Comparison of ENCODE assay signal across 8 mouse cellular contexts in genomic region chr2:127889432-127889831, GRCm38 (mm10). TPM values are rescaled to one million over a fixed set of nuclear protein-coding genes. Genes with fewer than 3 reads are reported as not detected.
DNase-seq lines count a peak whose midpoint lies in the region; ATAC-seq and TF ChIP-seq lines count a peak whose summit lies in the region.

No protein-coding gene starts in this region.

- ATAC-seq in CD4-positive, CD25-positive, alpha-beta regulatory T cell, adult 4 months, result peak; percentile 81
- peak; percentile 64; the same call in 1 of the 2 replicates for ATAC-seq in heart, embryonic 15.5 days (replicated peaks; ENCODE audit: insufficient number of reproducible peaks, insufficient read depth, low FRiP score, low read depth)
- ATAC-seq in liver, embryonic 14.5 days (ENCODE audit: insufficient read depth), result no peak
- peak; percentile 81 for ATAC-seq in neural tube, embryonic 13.5 days (ENCODE audit: low read depth)

- TF ChIP-seq EP300 in liver, embryonic 14.5 days (IDR thresholded peaks at IDR 0.05; ENCODE audit: low read depth), result no peak

- H3K27me3 ChIP-seq in heart, embryonic 15.5 days, result peaks cover 38% of the 10 kb centered on the region
- H3K27me3 ChIP-seq in liver, embryonic 14.5 days (ENCODE audit: control insufficient read depth, insufficient read depth, low read length), result no peaks in the 10 kb centered on the region
- H3K27me3 ChIP-seq in neural tube, embryonic 13.5 days, result 0 out of 2 replicates have a peak, but pooled peaks cover 4% of the 10 kb centered on the region

- no peaks in the 10 kb centered on the region for H3K36me3 ChIP-seq in heart, embryonic 15.5 days
- no peaks in the 10 kb centered on the region for H3K36me3 ChIP-seq in liver, embryonic 14.5 days (replicated peaks; ENCODE audit: control insufficient read depth, insufficient read depth, low read depth)
- no peaks in the 10 kb centered on the region for H3K36me3 ChIP-seq in neural tube, embryonic 13.5 days

- H3K9ac ChIP-seq in heart, embryonic 15.5 days, result no peak overlapping the region
- no peak overlapping the region for H3K9ac ChIP-seq in liver, embryonic 14.5 days (replicated peaks)
- H3K9ac ChIP-seq in neural tube, embryonic 13.5 days, result no peak overlapping the region

- TF ChIP-seq POLR2A in bone marrow macrophage, adult 2 months (IDR thresholded peaks at IDR 0.05; ENCODE audit: borderline replicate concordance, low read depth, low read length), result no peak
- TF ChIP-seq POLR2A in embryonic fibroblast, embryonic 13.5 days (IDR thresholded peaks at IDR 0.05; ENCODE audit: low read depth, low read length), result no peak

- DNase-seq in kidney, postnatal 10 days, result peak; percentile 93
- DNase-seq in liver, embryonic 14.5 days (ENCODE audit: low read depth in 3 of 3, low spot score in 3 of 3), result peak; percentile 7 to 43 (median 43)
- DNase-seq in telencephalon, adult 2 months (ENCODE audit: low read depth, low spot score), result peak; percentile 32

- H3K4me1 ChIP-seq in bone marrow macrophage, adult 2 months (ENCODE audit: control insufficient read depth, insufficient read depth, low read length), result peaks cover 16% of the 10 kb centered on the region
- no peaks in the 10 kb centered on the region for H3K4me1 ChIP-seq in embryonic fibroblast, embryonic 13.5 days (ENCODE audit: control insufficient read depth, insufficient read depth, low read length)
- peaks cover 16% of the 10 kb centered on the region for H3K4me1 ChIP-seq in heart, embryonic 15.5 days (replicated peaks)
- H3K4me1 ChIP-seq in liver, embryonic 14.5 days (replicated peaks; ENCODE audit: control insufficient read depth in 2 of 2, insufficient read depth in 2 of 2, low read length in 1 of 2), result no peaks in the 10 kb centered on the region
- H3K4me1 ChIP-seq in neural tube, embryonic 13.5 days (replicated peaks), result 0 out of 2 replicates have a peak, but pooled peaks cover 3% of the 10 kb centered on the region

- WGBS in heart, embryonic 15.5 days, result 3% methylated on average over 6 of the region's 6 CpGs
- 4% methylated on average over 6 of the region's 6 CpGs for WGBS in liver, embryonic 14.5 days (ENCODE audit: insufficient replicate concordance)
- 7% methylated on average over 6 of the region's 6 CpGs for WGBS in neural tube, embryonic 13.5 days

- peak; percentile 79 for TF ChIP-seq CTCF in bone marrow macrophage, adult 2 months (IDR thresholded peaks at IDR 0.05; ENCODE audit: low read depth, low read length)
- TF ChIP-seq CTCF in embryonic fibroblast, embryonic 13.5 days (IDR thresholded peaks at IDR 0.05; ENCODE audit: borderline replicate concordance, insufficient read depth, low read length), result peak; percentile 74; the same call in 1 of the 2 replicates
- peak; percentile 91 for TF ChIP-seq CTCF in liver, embryonic 14.5 days (IDR thresholded peaks at IDR 0.05; ENCODE audit: low read depth)

- no peak overlapping the region for H3K4me3 ChIP-seq in bone marrow macrophage, adult 2 months (ENCODE audit: insufficient read depth, low read length)
- no peak overlapping the region for H3K4me3 ChIP-seq in embryonic fibroblast, embryonic 13.5 days (ENCODE audit: insufficient read depth, low read length)
- H3K4me3 ChIP-seq in heart, embryonic 15.5 days, result no peak overlapping the region
- no peak overlapping the region for H3K4me3 ChIP-seq in liver, embryonic 14.5 days (ENCODE audit: insufficient read depth in 1 of 2, low read depth in 2 of 2, low read length in 2 of 2)
- H3K4me3 ChIP-seq in neural tube, embryonic 13.5 days, result no peak overlapping the region

- no peak overlapping the region for H3K27ac ChIP-seq in bone marrow macrophage, adult 2 months (ENCODE audit: insufficient read depth, low read depth, low read length)
- no peak overlapping the region for H3K27ac ChIP-seq in embryonic fibroblast, embryonic 13.5 days (ENCODE audit: insufficient read depth, low read length)
- no peak overlapping the region for H3K27ac ChIP-seq in heart, embryonic 15.5 days
- H3K27ac ChIP-seq in liver, embryonic 14.5 days, result no peak overlapping the region
- H3K27ac ChIP-seq in neural tube, embryonic 13.5 days (replicated peaks), result no peak overlapping the region

- no peaks in the 10 kb centered on the region for H3K9me3 ChIP-seq in heart, embryonic 15.5 days (replicated peaks)
- no peaks in the 10 kb centered on the region for H3K9me3 ChIP-seq in liver, embryonic 14.5 days (ENCODE audit: control insufficient read depth, low read length)
- no peaks in the 10 kb centered on the region for H3K9me3 ChIP-seq in neural tube, embryonic 13.5 days

- H3K4me2 ChIP-seq in heart, embryonic 15.5 days, result no peak overlapping the region
- no peak overlapping the region for H3K4me2 ChIP-seq in liver, embryonic 14.5 days (ENCODE audit: low read depth)
- H3K4me2 ChIP-seq in neural tube, embryonic 13.5 days, result no peak overlapping the region

RNA-seq across cellular contexts. Expression of gene Acoxl, which starts 50.8 kb away (rescaled TPM):
- polyA plus RNA-seq in CD4-positive, CD25-positive, alpha-beta regulatory T cell, adult 4 months (2017; shearing (Covaris generic)), result under 1 TPM; 0.19 to 0.79 TPM
- not detected in 2 replicates for polyA plus RNA-seq in bone marrow macrophage, adult 2 months (2012; ENCODE audit: insufficient read depth, insufficient read length, missing spikeins)
- not detected in 2 replicates for polyA plus RNA-seq in embryonic fibroblast, embryonic 13.5 days (2011; ENCODE audit: insufficient read length, low read depth, missing spikeins)
- polyA plus RNA-seq in heart, embryonic 15.5 days (2015; fragmentation: Nextera tagmentation; extraction: Ambion mirVana), result 0.28 and 0.39 TPM in 2 replicates
- not detected in 2 replicates for polyA plus RNA-seq in liver, embryonic 14.5 days (2012; rRNA removed)
- not detected in 2 replicates for polyA plus RNA-seq in liver, embryonic 14.5 days (2014; fragmentation: Nextera tagmentation; extraction: Ambion mirVana)
- 0.20 TPM in 1 of 2 replicates, not detected in the other for polyA plus RNA-seq in neural tube, embryonic 13.5 days (2015; fragmentation: Nextera tagmentation; extraction: Ambion mirVana)

RNA-seq across cellular contexts. Expression of gene Bub1, which starts 57.8 kb away (rescaled TPM):
- 1 to 10 TPM in 1 of 2 experiments, under 1 TPM in 1; 0.83 to 5.0 TPM for polyA plus RNA-seq in CD4-positive, CD25-positive, alpha-beta regulatory T cell, adult 4 months (2017; shearing (Covaris generic))
- 20.5 and 23.5 TPM in 2 replicates for polyA plus RNA-seq in bone marrow macrophage, adult 2 months (2012; ENCODE audit: insufficient read depth, insufficient read length, missing spikeins)
- 33.6 and 62.4 TPM in 2 replicates for polyA plus RNA-seq in embryonic fibroblast, embryonic 13.5 days (2011; ENCODE audit: insufficient read length, low read depth, missing spikeins)
- polyA plus RNA-seq in heart, embryonic 15.5 days (2015; fragmentation: Nextera tagmentation; extraction: Ambion mirVana), result 35.7 and 39.2 TPM in 2 replicates
- polyA plus RNA-seq in liver, embryonic 14.5 days (2012; rRNA removed), result 10.8 and 17.0 TPM in 2 replicates
- polyA plus RNA-seq in liver, embryonic 14.5 days (2014; fragmentation: Nextera tagmentation; extraction: Ambion mirVana), result 11.5 and 14.5 TPM in 2 replicates
- 9.3 and 13.0 TPM in 2 replicates for polyA plus RNA-seq in neural tube, embryonic 13.5 days (2015; fragmentation: Nextera tagmentation; extraction: Ambion mirVana)

Comparison
In these comparisons a context has a peak if more than half of its experiments do, and no peak if none do; other contexts are left out.
1. DNase-seq: peak in every context shown above with its lines; median percentile 93 in kidney, postnatal 10 days; 43 in liver, embryonic 14.5 days; 32 in telencephalon, adult 2 months.